Mouse (Mus musculus) testis, adult 2 months (tissue): ENCODE results near the gene Ypel1. TPM values are rescaled to one million over a fixed set of nuclear protein-coding genes. Genes with fewer than 3 reads are reported as not detected.

ENCODE experiments used
- H3K27ac ChIP-seq: fragments of 200-500 bp; 2 replicates; pipeline ENCODE4 v1.5.1; 2012; ENCODE audit warnings: low read depth, low read length; ENCODE audit not compliant: control insufficient read depth, insufficient read depth
- H3K27me3 ChIP-seq: fragments of 200-500 bp; 2 replicates; pipeline ENCODE4 v1.6.1; 2012; ENCODE audit warnings: mild to moderate bottlenecking, low read length, moderate library complexity; ENCODE audit not compliant: control insufficient read depth, insufficient read depth
- H3K36me3 ChIP-seq: fragments of 200-500 bp; 2 replicates; pipeline ENCODE4 v1.6.1; 2012; ENCODE audit warnings: mild to moderate bottlenecking, low read length; ENCODE audit not compliant: control insufficient read depth, insufficient read depth
- H3K4me1 ChIP-seq: fragments of 200-500 bp; 2 replicates; pipeline ENCODE4 v1.6.1; 2012; ENCODE audit warnings: low read length; ENCODE audit not compliant: control insufficient read depth, insufficient read depth
- H3K4me3 ChIP-seq: fragments of 200-500 bp; 2 replicates; pipeline ENCODE4 v1.5.1; 2012; ENCODE audit warnings: low read depth, mild to moderate bottlenecking, low read length, moderate library complexity, mixed read lengths; ENCODE audit not compliant: control insufficient read depth
- CTCF ChIP-seq: fragments of 200-500 bp; IDR thresholded peaks from 2 replicates; pipeline ENCODE4 v1.5.1; 2012; ENCODE audit warnings: low read depth, mild to moderate bottlenecking, inconsistent platforms, low read length, moderate library complexity; ENCODE audit not compliant: control insufficient read depth, insufficient read depth, insufficient replicate concordance
- POLR2A ChIP-seq: fragments of 200-500 bp; IDR thresholded peaks from 2 replicates; pipeline ENCODE4 v1.6.1; 2012; ENCODE audit warnings: low read depth, mild to moderate bottlenecking, inconsistent platforms, low read length, moderate library complexity; ENCODE audit not compliant: control insufficient read depth
- polyA plus RNA-seq: library from polyadenylated mRNA; depleted of rRNA; stranded (reverse); fragments of >200 nt; gene quantifications from 2 replicates; pipeline ENCODE4 v1.2.3, GENCODE M21; 2012

Ypel1 gene
- polyA plus RNA-seq, 1 experiment = 417 TPM

DNA sequence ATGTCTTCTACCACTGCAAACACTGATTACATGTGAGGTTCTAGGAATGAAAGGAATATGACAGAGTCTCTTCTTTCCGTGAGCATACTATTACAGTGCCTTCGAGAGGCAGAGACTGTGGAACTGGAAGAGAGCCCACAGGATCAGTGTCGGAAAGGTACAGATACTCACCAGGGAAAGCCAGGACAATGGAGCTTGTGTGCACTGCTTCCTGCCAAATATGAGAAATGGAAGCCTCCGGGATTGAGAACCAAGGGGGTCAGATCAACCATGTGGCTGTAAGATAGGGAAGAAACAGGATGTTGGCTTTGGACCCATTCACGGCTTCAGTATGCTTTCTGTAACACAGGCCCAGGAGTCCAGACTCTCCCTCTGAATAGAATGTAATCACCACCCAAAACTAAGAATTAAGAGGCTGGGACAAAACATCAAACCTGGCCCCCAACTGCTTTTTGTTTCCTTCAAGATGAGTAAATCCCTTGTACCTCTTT, 47.9 kb downstream of the Ypel1 start:
- Histone ChIP-seq H3K27ac (no peak overlapping the region), H3K27me3 (no peaks in the 10 kb centered on the region), H3K36me3 (no peaks in the 10 kb centered on the region), H3K4me3 (no peak overlapping the region), H3K4me1 (peaks cover 3% of the 10 kb centered on the region)
- no peak for TF ChIP-seq CTCF
- TF ChIP-seq POLR2A = no peak

GRCm38 (mm10) chr16:17121569-17121968, 52.1 kb downstream of the Ypel1 start:
- Histone ChIP-seq H3K36me3 (no peaks in the 10 kb centered on the region), H3K4me3 (peak overlapping the region; percentile 86)
- peak; percentile 85; the same call in 1 of the 2 replicates for TF ChIP-seq POLR2A
- no peak for TF ChIP-seq CTCF

GRCm38 (mm10) chr16:17124119-17124870, 54.8 kb downstream of the Ypel1 start:
- no peak overlapping the region for H3K27ac ChIP-seq
- H3K4me1 ChIP-seq = peaks cover 12% of the 10 kb centered on the region
- TF ChIP-seq POLR2A (no peak), CTCF (no peak)
- H3K4me3 ChIP-seq = peak overlapping the region; percentile 71
- H3K27me3 ChIP-seq = no peaks in the 10 kb centered on the region
- H3K36me3 ChIP-seq = no peaks in the 10 kb centered on the region

More at GRCm38 (mm10) chr16:17121569-17121968, 52.1 kb downstream of the Ypel1 start:
- Histone ChIP-seq H3K27ac (peak overlapping the region; percentile 69), H3K27me3 (no peaks in the 10 kb centered on the region), H3K4me1 (peaks cover 12% of the 10 kb centered on the region)

GRCm38 (mm10) chr16:17124871-17125520, 55.5 kb downstream of the Ypel1 start, which contains the start of gene 2610318N02Rik:
Gene 2610318N02Rik (minus strand): TSS chr16:17125167.
- peaks cover 12% of the 10 kb centered on the region for H3K4me1 ChIP-seq
- no peak for TF ChIP-seq POLR2A
- no peak for TF ChIP-seq CTCF
- H3K36me3 ChIP-seq = no peaks in the 10 kb centered on the region
- no peak within 1 kb of the TSS for H3K27ac ChIP-seq
- peak within 1 kb of the TSS; percentile 71 for H3K4me3 ChIP-seq
- no peaks in the 10 kb centered on the region for H3K27me3 ChIP-seq

GRCm38 (mm10) chr16:17127292-17127691, 57.8 kb downstream of the Ypel1 start:
- H3K4me1 ChIP-seq = peaks cover 19% of the 10 kb centered on the region
- H3K27ac ChIP-seq = no peak overlapping the region
- TF ChIP-seq CTCF (peak; percentile 54; the same call in 1 of the 2 replicates), POLR2A (no peak)
- H3K4me3 ChIP-seq = no peak overlapping the region
- H3K36me3 ChIP-seq = no peaks in the 10 kb centered on the region; the same call in 1 of the 2 replicates
- H3K27me3 ChIP-seq = no peaks in the 10 kb centered on the region

DNA sequence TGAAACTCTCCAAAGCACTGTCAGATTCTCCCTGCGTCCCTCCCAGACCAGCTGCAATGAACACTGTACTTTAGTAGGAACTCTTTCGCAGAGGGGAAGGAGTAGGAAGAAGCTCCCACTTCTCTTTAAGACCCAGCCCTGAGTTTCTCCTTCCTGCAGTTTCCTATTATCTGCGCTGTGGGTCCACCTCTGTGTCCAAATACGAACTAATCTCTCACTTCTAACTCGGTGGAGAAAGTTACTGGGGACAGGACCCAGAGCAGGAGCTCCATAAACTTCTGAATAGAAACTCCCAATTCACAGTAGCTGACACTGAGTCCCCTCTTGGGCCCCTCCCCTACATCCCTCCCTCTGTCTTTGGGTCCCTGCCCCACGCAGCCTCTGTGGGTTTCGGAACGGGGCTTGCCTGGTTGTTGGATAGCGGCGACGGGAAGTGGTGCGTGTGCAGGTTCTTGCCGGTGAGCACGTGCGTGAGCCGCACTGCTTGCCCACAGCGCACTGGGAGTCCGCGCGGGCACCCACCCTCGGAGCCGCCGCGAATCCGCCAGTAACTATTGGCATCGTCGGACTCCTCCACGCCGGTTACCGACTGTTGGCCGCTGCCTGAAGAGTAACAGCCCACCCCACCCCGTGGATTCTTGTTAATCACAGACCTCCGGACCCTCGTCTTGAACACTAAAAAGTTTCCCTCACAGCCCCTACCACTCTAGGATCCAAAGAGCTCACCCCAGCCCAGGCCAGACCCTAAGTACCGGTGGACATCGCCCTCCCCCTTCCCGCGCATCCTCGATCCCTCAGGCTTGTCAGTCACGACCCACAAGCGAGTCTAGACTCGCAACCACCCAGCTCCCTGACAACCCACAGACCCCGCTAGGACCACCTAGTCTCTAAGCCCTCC, 61.9 kb downstream of the Ypel1 start:
- Histone ChIP-seq H3K27me3 (no peaks in the 10 kb centered on the region), H3K36me3 (no peaks in the 10 kb centered on the region; the same call in 1 of the 2 replicates)

More for the DNA sequence above, 61.9 kb downstream of the Ypel1 start:
- H3K4me1 ChIP-seq = peaks cover 11% of the 10 kb centered on the region
- TF ChIP-seq POLR2A = peak; percentile 55; the same call in 1 of the 2 replicates
- TF ChIP-seq CTCF = peak; percentile 11; the same call in 1 of the 2 replicates
- peak overlapping the region; percentile 95 for H3K27ac ChIP-seq
- H3K4me3 ChIP-seq = peak overlapping the region; percentile 97
